Mouse (Mus musculus) spleen, adult 2 months (tissue): ENCODE data around the gene Wnk2. TPM values are rescaled to one million over a fixed set of nuclear protein-coding genes. Genes with fewer than 3 reads are reported as not detected.
"Not testable (repeated sequence)": the region's sequence is repeated elsewhere in the genome, so short reads cannot be mapped to it uniquely, and the experiment has no call there.

Source experiments
- DNase-seq, 2 experiments: peaks; one replicate each; pipeline versions ENCODE4 v3.0.0 to v3.0.0-alpha.2; 2012 to 2021; ENCODE audit warnings: low spot score in 2 of 2, low read depth in 1 of 2
- H3K27ac ChIP-seq: fragments of 200-500 bp; 2 replicates; pipeline ENCODE4 v1.5.1; 2012; ENCODE audit warnings: low read length, inconsistent platforms; ENCODE audit not compliant: insufficient read depth
- H3K27me3 ChIP-seq: fragments of 200-500 bp; 2 replicates; pipeline ENCODE4 v1.6.1; 2012; ENCODE audit warnings: mild to moderate bottlenecking, moderate library complexity, low read length, inconsistent platforms; ENCODE audit not compliant: control insufficient read depth, insufficient read depth
- H3K36me3 ChIP-seq: fragments of 200-500 bp; 2 replicates; pipeline ENCODE4 v1.6.1; 2012; ENCODE audit warnings: mild to moderate bottlenecking, low read length, inconsistent platforms; ENCODE audit not compliant: control insufficient read depth, insufficient read depth
- H3K4me1 ChIP-seq: fragments of 200-500 bp; 2 replicates; pipeline ENCODE4 v1.6.1; 2011; ENCODE audit warnings: inconsistent platforms; ENCODE audit not compliant: control insufficient read depth, insufficient read depth, insufficient read length
- H3K4me3 ChIP-seq: fragments of 200-500 bp; 2 replicates; pipeline ENCODE4 v1.5.1; 2011; ENCODE audit warnings: mild to moderate bottlenecking, inconsistent platforms; ENCODE audit not compliant: insufficient read depth, insufficient read length; ENCODE audit errors: extremely low read depth
- CTCF ChIP-seq: fragments of 200-500 bp; IDR thresholded peaks from 2 replicates; pipeline ENCODE4 v1.5.1; 2011; ENCODE audit warnings: mild to moderate bottlenecking, inconsistent platforms; ENCODE audit not compliant: insufficient read depth, insufficient read length, insufficient replicate concordance; ENCODE audit errors: extremely low read depth
- POLR2A ChIP-seq: fragments of 200-500 bp; IDR thresholded peaks from 2 replicates; pipeline ENCODE4 v1.6.1; 2011; ENCODE audit warnings: low read depth, low read length, inconsistent platforms
- WGBS: fragments of 180-500 bp; shearing (Covaris S2); methylation state at CpG from one replicate; pipeline ENCODE4 v1.1.7; 2018; 5-methylcytosine and 5-hydroxymethylcytosine counted together
- polyA plus RNA-seq: library from polyadenylated mRNA; depleted of rRNA; stranded (reverse); fragments of >200 nt; gene quantifications from 2 replicates; pipeline ENCODE4 v1.2.3, GENCODE M21; 2012

Wnk2 gene
- polyA plus RNA-seq, 1 experiment: 0.62 TPM

DNA sequence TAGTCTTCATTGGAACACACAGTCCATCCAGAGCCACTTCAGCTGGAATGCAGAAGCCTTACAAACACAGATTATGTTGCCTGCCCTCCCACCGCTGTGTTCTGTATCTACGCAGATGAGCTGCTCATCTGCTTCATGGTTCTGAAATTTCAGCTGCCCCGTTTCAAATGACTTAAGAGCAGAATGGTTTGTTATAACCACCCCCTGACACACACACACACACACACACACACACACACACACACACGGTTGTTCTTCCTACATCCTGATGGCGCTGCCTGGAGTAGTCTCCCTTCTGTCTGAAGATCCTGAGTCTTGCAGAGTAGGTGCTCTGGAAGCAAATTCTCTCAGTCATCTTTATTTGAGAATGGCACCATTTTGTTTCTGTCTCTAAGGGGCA lies 83.6 kb downstream of the Wnk2 start:
- Histone ChIP-seq H3K36me3 (no peaks in the 10 kb centered on the region), H3K27me3 (no peaks in the 10 kb centered on the region), H3K4me3 (no peak overlapping the region), H3K27ac (no peak overlapping the region), H3K4me1 (no peaks in the 10 kb centered on the region; the same call in 1 of the 2 replicates)
- TF ChIP-seq CTCF: no peak
- no peak for TF ChIP-seq POLR2A
- WGBS: 81% methylated on average over 5 of the region's 5 CpGs
- no peak for DNase-seq

DNA sequence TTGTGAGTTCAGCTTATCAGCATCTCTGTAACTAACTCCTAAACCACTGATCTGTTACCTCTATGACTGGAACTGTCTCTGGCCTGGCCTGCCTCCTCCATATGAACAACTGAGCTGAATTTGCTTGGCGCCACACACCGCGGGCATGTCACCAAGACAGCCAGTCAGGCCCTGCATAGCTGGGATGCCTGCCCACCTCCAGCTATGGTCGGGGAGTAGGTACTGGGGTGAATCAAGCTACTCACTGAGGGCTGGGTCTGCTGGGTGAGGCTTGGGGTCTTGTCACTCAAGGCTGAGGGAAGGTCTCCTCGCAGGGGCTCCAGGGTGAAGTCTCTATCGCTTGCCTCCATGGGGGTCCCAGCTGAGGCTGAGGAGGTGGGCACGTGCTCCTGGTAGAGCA lies 87.4 kb downstream of the Wnk2 start:
- 92% methylated on average over 7 of the region's 7 CpGs for WGBS
- TF ChIP-seq CTCF (no peak), POLR2A (no peak)
- H3K4me1 ChIP-seq: no peaks in the 10 kb centered on the region
- DNase-seq: no peak
- H3K27me3 ChIP-seq: no peaks in the 10 kb centered on the region
- no peaks in the 10 kb centered on the region for H3K36me3 ChIP-seq
- H3K4me3 ChIP-seq: no peak overlapping the region
- no peak overlapping the region for H3K27ac ChIP-seq

DNA sequence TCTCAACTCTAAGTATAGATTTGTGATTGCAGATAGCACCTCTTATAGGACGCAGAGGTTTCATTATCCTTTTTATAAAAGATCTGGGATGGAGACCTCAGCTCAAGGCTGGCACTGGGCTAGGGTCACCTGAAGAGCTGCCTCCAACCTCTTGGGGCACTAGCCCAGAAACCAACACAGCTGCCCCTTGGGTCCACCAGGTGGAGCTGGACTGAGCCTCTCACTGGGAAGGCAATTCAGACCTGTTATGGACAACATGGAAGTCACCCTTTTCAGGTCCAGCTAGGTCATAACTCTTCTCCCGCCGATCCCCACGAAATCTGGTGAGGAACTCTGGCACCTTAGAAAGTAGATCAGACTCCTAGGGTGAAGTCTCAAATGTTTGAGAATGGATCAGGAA lies 89.3 kb downstream of the Wnk2 start:
- Histone ChIP-seq H3K27ac (no peak overlapping the region), H3K4me1 (no peaks in the 10 kb centered on the region), H3K36me3 (no peaks in the 10 kb centered on the region), H3K4me3 (no peak overlapping the region), H3K27me3 (no peaks in the 10 kb centered on the region)
- TF ChIP-seq CTCF: peak; percentile 42; the same call in 1 of the 2 replicates
- TF ChIP-seq POLR2A: no peak
- no peak for DNase-seq
- 85% methylated on average over 4 of the region's 4 CpGs for WGBS

DNA sequence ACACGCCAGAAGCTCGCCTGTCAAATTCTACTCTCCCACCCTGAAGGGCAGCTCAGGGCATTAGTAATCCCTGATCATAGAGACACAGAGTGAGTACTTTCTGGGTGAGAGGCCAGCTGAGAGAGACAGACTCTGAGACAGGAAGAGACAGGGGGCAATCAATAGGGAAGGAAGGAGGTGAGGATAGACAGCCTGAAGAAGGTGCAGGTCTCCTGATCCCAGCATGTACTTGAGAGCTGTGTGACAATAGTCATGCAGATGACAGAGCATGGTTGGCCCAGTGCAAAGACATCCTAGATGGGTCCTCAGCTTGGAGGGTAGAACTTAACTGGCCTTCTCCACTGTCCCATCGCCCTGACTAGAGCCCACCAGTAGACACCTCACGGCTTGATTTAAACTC lies 91.5 kb downstream of the Wnk2 start:
- 87% methylated on average over 4 of the region's 4 CpGs for WGBS
- Histone ChIP-seq H3K36me3 (no peaks in the 10 kb centered on the region), H3K4me3 (no peak overlapping the region), H3K4me1 (no peaks in the 10 kb centered on the region), H3K27ac (no peak overlapping the region), H3K27me3 (no peaks in the 10 kb centered on the region)
- TF ChIP-seq POLR2A (no peak), CTCF (no peak)
- DNase-seq: no peak

DNA sequence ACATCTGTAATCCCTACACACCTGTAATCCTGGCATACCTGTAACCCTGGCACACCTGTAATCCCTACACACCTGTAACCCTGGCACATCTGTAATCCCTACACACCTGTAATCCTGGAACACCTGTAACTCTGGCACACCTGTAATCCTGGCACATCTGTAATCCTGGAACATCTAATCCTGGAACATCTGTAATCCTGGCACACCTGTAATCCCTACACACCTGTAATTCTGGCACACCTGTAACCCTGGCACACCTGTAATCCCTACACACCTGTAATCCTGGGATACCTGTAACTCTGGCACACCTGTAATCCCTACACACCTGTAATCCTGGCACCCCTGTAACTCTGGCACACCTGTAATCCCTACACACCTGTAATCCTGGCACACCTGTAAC lies 93.1 kb downstream of the Wnk2 start:
- H3K36me3 ChIP-seq, H3K27me3 ChIP-seq, DNase-seq, H3K27ac ChIP-seq, H3K4me1 ChIP-seq, H3K4me3 ChIP-seq: not testable (repeated sequence)

DNA sequence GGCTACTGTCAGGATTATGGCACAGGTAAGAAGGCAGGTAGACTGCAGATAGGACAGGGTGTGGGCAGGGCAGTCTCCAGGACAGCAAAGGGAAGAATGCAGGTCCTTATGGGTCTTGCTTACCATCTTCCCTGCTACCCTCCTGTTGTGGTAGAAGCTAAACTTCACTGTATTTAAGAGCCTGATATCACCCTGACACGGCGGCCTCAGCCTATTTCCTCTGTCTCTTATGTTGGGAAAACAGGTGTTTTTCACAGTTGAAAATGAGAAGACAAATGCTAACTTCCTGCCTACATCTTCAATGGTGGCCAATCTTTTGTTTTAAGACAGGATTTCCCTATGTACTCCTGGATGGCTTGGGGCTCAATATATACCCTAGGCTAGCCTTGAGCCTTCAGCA lies 94.5 kb downstream of the Wnk2 start:
- H3K36me3 ChIP-seq: no peaks in the 10 kb centered on the region
- H3K4me1 ChIP-seq: no peaks in the 10 kb centered on the region
- H3K27me3 ChIP-seq: no peaks in the 10 kb centered on the region
- no peak for DNase-seq
- 38% methylated on average over 2 of the region's 2 CpGs for WGBS
- TF ChIP-seq CTCF: no peak
- no peak for TF ChIP-seq POLR2A
- H3K4me3 ChIP-seq: no peak overlapping the region
- no peak overlapping the region for H3K27ac ChIP-seq

DNA sequence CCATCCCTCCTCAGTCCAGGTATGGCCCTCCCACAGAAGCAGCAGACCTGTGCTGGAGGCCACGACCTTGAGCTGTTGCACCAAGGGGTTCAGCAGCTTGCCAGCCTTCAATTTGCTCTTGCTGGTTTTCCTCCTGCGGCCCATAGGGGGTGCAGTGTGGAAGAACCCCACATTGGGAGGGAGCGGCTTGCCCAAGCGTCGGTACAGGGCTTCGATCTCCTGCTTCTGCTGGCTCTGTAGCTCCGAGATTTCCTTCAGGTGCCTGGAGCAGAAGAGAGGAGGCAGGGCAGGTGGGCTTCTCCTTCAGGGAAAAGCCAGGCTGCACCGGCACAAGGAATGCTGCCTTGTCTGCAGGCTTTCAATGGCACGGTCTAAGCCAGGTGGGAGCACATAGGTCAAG lies 95.3 kb downstream of the Wnk2 start:
- Histone ChIP-seq H3K27ac (no peak overlapping the region), H3K4me1 (no peaks in the 10 kb centered on the region)
- DNase-seq: peak in 1 of 2 experiments; percentile 22

More for the DNA sequence above, 95.3 kb downstream of the Wnk2 start:
- no peak overlapping the region for H3K4me3 ChIP-seq
- no peaks in the 10 kb centered on the region for H3K36me3 ChIP-seq
- TF ChIP-seq CTCF (peak; percentile 52; the same call in 1 of the 2 replicates), POLR2A (no peak)
- 35% methylated on average over 9 of the region's 9 CpGs for WGBS
- H3K27me3 ChIP-seq: no peaks in the 10 kb centered on the region
